Mouse (Mus musculus) frontal cortex, adult 2 months (tissue): ENCODE results near the gene Zcchc10. TPM values are rescaled to one million over a fixed set of nuclear protein-coding genes. Genes with fewer than 3 reads are reported as not detected.
"Not testable (repeated sequence)": the region's sequence is repeated elsewhere in the genome, so short reads cannot be mapped to it uniquely, and the experiment has no call there.

Source experiments
- DNase-seq, 2 experiments: peaks; one replicate each; pipeline ENCODE4 v3.0.0; 2022; ENCODE audit warnings: low spot score in 1 of 2; ENCODE audit errors: extremely low spot score in 1 of 2
- polyA plus RNA-seq: library from polyadenylated mRNA; depleted of rRNA; stranded (reverse); fragments of >200 nt; gene quantifications from 2 replicates; pipeline ENCODE4 v1.2.3, GENCODE M21; 2012

The Zcchc10 gene
- polyA plus RNA-seq, 1 experiment = 11.0 TPM

DNA sequence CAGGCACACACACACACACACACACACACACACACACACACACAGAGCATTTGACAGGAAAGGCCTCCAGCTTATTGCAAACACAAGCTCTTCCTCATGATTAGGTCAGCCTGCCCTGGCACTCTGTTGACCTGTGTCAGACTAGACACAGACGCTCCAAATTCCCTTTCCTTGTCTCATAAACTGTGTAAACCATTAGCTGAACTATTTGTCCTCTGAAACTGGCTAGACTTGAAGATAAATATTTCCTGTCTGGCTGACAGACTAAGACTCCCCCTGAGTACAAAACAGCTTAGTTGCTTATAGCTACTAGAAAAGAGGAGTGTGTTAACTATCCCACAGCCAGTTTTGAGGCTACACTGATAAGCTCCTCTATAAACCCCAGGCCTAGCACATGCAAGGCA lies 9.7 kb upstream of the Zcchc10 start:
- no peak for DNase-seq

GRCm38 (mm10) chr11:53316996-53317395 lies 7.5 kb upstream of the Zcchc10 start:
- peak in 1 of 2 experiments; percentile 39 for DNase-seq

DNA sequence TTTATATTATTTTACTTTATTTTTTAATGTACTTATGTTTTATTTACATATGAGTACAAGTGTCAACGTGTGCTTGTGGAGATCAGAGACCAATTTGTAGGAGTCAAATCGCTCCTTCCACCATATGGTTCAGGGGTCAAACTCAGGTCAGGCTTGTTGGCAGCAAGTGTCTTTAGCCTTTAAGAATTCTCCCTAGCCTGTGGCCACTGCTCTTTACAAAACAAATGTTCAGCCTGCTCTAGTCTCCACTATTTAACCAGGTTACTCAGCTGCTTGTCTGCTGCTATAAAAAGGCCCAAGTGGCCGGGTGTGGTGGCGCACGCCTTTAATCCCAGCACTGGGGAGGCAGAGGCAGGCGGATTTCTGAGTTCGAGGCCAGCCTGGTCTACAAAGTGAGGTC lies 6.4 kb upstream of the Zcchc10 start:
- DNase-seq = no peak

DNA sequence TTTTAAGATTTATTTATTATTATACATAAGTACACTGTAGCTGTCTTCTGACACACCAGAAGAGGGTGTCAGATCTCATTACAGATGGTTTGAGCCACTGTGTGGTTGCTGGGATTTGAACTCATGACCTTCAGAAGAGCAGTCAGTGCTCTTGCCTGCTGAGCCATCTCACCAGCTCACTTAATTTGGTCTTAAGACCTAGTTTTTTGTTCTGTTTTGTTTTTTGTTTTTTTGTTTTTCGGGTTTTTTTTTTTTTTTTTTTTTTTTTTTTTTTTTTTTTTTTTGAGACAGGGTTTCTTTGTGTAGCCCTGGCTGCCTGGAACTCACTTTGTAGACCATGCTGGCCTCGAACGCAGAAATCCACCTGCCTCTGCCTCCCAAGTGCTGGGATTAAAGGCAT lies 5.9 kb upstream of the Zcchc10 start:
- not testable (repeated sequence) for DNase-seq

DNA sequence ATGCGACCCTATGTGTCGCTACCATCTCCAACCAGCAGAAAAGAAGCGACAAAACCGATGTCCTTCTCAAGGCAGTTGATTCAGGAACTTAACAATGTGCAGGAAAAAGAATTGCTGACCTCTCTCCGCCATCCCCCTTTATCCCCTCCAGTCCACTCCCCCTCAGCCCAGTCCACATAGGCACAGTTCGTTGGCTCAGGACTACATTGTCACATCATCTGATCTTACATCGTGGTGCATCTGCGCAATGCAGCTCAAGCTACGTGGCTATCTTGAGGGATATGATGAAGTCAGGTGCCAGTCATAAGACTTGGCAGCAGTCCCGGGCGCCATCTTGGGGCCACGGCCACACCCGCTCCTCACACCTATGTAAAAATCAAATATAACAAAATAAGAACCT lies 4.6 kb upstream of the Zcchc10 start:
- DNase-seq = not testable (repeated sequence)

- DNase-seq = no peak
These were observed 5.8 kb downstream of the Zcchc10 start for GRCm38 (mm10) chr11:53330325-53330724.

DNA sequence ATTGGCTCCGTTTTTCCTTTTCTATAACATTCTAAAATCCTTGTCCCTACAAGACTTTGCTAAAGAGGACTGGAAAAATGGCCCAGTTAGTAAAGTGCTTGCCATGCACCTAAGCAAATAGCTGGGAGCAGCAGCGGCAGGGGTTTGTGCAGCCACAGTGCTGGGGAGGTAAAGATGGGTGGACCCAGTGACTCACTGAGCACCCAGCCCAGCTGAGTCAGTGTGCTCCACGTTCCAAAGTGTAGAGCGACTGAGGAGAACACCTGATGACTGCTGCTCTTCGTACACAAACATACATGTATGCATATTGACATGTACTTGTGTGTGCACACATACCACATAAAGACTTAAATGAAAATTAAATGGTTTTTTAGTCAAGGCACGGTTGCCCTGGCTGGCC lies 6.6 kb downstream of the Zcchc10 start:
- DNase-seq = no peak

GRCm38 (mm10) chr11:53332076-53332680 lies 7.7 kb downstream of the Zcchc10 start:
- no peak for DNase-seq

- DNase-seq = no peak
These were observed 11.2 kb downstream of the Zcchc10 start for GRCm38 (mm10) chr11:53335505-53336181.

GRCm38 (mm10) chr11:53336182-53336571 lies 11.7 kb downstream of the Zcchc10 start:
- no peak for DNase-seq

GRCm38 (mm10) chr11:53336924-53337323 lies 12.4 kb downstream of the Zcchc10 start:
- DNase-seq = no peak

GRCm38 (mm10) chr11:53337684-53338083 lies 13.2 kb downstream of the Zcchc10 start:
- no peak for DNase-seq

DNA sequence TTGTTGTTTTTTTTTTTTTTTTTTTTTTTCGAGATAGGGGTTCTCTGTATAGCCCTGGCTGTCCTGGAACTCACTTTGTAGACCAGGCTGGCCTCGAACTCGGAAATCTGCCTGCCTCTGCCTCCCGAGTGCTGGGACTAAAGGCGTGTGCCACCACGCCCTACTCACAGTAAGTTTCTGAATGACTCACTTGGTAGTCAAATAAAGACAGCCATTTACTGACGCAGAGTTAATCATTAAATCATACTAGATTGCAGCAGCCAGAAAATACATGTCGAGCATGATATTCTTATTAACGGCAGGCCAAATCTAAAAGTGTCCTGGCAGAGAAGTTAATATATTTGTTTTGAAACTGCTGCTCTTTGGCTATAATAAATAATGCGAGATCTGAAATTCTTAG lies 16.5 kb downstream of the Zcchc10 start:
- DNase-seq = not testable (repeated sequence)

DNA sequence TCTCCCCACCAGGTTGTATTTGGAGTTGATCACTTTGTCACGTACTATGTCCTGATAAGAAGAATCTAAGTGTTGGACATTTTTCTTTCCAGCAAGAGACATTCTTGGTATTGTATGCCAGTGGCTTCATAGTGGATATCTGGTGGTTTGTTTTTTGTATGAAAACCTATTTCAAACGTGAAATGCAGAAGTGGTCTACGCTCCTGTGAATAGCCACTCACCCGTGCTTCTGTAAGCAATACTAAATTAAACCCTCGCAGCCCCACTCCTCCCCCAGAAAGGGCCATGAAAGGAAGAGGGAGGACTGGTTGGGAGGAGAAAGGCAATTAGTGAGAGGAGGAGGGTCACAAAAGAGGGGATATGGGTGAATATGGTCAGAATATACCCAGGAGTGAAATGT lies 18.2 kb downstream of the Zcchc10 start:
- DNase-seq = no peak

DNA sequence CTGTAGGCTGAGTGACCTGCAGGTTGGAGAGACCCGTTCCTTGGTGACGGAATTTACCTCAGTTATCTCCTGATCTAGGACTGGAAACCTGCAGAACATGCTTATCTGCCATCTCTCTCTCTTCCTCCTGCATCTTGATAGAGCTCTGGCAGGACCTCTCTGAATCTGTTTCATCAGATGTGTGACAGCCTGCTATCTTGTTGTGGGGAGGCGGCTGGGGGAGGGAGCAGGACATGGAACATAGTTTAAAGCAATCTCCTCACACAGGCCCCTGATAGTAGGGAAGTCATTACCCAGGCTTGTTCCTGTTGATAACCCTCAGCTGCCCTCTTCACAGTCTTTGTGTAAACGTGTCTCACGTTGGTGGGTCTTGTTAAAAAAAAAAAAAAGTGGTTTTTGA lies 20.8 kb downstream of the Zcchc10 start:
- DNase-seq = no peak

GRCm38 (mm10) chr11:53345738-53346137 lies 21.3 kb downstream of the Zcchc10 start:
- no peak for DNase-seq

DNA sequence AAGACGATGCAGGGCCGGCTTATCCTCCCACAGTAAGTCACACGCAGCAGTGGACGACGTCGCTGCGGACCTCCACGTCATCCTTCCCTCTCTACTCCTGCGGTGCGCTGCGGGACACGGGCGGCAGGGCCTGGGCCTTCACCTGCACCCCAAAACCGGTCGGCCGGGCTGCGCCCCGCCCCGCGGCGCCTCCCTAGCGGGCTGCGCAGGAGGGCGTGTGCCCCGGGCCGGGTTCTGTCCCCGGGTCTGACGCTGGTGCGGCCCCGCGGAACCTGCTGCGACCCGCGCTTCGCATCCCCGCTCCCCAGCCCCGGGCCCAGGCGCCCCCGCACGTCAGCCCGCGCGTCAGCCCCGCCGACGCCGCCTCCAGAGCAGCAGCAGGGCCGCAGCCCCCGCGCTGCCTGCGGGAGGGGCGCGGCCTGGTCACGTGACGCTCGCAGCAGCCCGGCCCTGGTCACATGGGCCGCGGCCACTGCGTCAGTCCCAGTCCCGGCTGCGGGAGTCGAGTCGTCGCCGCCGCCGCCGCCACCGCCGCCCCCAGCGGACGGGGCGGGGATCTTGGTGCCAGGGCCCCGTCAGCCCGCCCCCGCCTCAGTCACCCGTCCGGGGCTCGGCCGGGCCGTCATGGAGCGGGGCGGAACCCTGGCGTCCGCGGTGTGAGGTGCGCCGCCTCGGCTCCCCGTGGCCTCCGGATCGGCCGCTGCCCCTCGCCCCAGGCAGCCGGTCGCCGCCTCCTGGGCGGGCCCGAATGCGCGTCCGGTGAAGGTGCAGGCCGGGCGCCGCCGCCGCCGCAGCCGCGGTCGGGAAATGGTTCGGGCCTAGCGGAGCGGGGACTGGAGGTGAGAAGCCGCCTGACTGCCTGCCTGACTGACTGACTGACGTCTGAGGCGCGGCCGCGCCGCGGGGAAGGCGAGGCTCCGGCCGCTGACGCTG lies 26.1 kb downstream of the Zcchc10 start, which contains the start of gene Aff4:
TSS of gene Aff4 (plus strand) at position 543 of the 933 bp plus-strand sequence.
- DNase-seq = peak; percentile 40 to 81

- DNase-seq = peak; percentile 35 to 62
These were observed 26.9 kb downstream of the Zcchc10 start for GRCm38 (mm10) chr11:53351224-53351942.

GRCm38 (mm10) chr11:53351943-53352590 lies 27.6 kb downstream of the Zcchc10 start:
- DNase-seq = peak in 1 of 2 experiments; percentile 12

DNA sequence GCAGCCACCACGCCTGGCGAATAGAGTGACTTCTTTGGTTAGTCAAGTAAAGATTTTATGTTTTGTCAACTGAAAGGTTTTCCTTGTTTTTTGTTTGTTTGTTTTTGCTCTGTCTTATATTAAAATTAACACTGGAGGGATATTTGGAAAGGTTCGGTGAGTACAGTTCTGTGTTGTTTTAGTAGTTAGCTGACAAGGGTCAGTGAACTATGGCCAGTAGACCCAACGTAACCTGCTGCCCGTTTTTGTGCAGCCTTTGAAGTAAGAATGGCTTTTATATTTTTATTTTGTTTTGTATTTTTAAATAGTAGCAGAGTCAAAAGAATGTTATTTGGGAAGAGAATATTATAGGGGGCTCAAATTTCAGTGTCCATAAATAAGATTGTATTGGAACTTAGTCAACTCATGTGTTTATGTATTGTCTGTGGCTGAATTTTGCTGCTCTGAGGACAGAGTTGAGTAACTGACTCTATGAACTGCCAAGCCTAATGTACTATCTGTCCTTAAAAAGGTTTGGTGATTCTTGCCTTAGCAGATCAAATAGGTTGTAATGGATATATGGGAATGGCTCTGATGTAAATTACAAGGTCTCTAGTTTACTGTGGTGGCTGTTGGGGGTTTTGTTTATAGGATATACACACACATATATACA lies 34.2 kb downstream of the Zcchc10 start:
- DNase-seq = no peak
